Mouse (Mus musculus) heart, embryonic 14.5 days (tissue): Measurements from ENCODE around the gene Col24a1. TPM values are rescaled to one million over a fixed set of nuclear protein-coding genes. Genes with fewer than 3 reads are reported as not detected.

Experiments used
- ATAC-seq: fragments of 200-750 bp; cut with Nextera tagmentation; 2 replicates; pipeline ENCODE4 v1.8.0; 2017; ENCODE audit warnings: low read depth, moderate TSS enrichment; ENCODE audit not compliant: insufficient number of reproducible peaks, insufficient read depth, low FRiP score
- H3K27ac ChIP-seq, 2 experiments: fragments of 200-500 bp in 1 of 2; fragments of 300-500 bp in 1 of 2; sonication (generic) in 1 of 2; replicated peaks in 1 of 2; 2 replicates each; pipeline ENCODE4 v1.5.1; 2012 to 2014; ENCODE audit warnings: low read depth in 2 of 2, low read length in 2 of 2, control low read depth in 1 of 2, mild to moderate bottlenecking in 1 of 2, mixed read lengths in 1 of 2; ENCODE audit not compliant: control insufficient read depth in 1 of 2, insufficient read depth in 1 of 2
- H3K27me3 ChIP-seq: fragments of 300-500 bp; sonication (generic); 2 replicates; pipeline ENCODE4 v1.6.1; 2014; ENCODE audit warnings: mild to moderate bottlenecking, low read length, control low read depth; ENCODE audit not compliant: control insufficient read depth, insufficient read depth
- H3K36me3 ChIP-seq: fragments of 300-500 bp; sonication (generic); 2 replicates; pipeline ENCODE4 v1.6.1; 2014; ENCODE audit warnings: mild to moderate bottlenecking, control low read depth, low read length, mixed read lengths; ENCODE audit not compliant: control insufficient read depth, insufficient read depth
- H3K4me1 ChIP-seq, 2 experiments: fragments of 200-500 bp in 1 of 2; fragments of 300-500 bp in 1 of 2; sonication (generic) in 1 of 2; 2 replicates each; pipeline ENCODE4 v1.6.1; 2012 to 2014; ENCODE audit warnings: low read length in 2 of 2, control low read depth in 1 of 2, mixed read lengths in 1 of 2; ENCODE audit not compliant: control insufficient read depth in 2 of 2, insufficient read depth in 2 of 2
- H3K4me2 ChIP-seq: fragments of 300-500 bp; sonication (generic); 2 replicates; pipeline ENCODE4 v1.6.1; 2014; ENCODE audit warnings: mild to moderate bottlenecking, low read length
- H3K4me3 ChIP-seq, 2 experiments: fragments of 200-500 bp in 1 of 2; fragments of 300-500 bp in 1 of 2; sonication (generic) in 1 of 2; 2 replicates each; pipeline ENCODE4 v1.5.1; 2012 to 2014; ENCODE audit warnings: low read length in 2 of 2, mild to moderate bottlenecking in 2 of 2, control low read depth in 1 of 2, low read depth in 1 of 2, moderate library complexity in 1 of 2; ENCODE audit not compliant: control insufficient read depth in 1 of 2, insufficient read depth in 1 of 2
- H3K9ac ChIP-seq: fragments of 300-500 bp; sonication (generic); 2 replicates; pipeline ENCODE4 v1.6.1; 2014; ENCODE audit warnings: mild to moderate bottlenecking, low read length
- H3K9me3 ChIP-seq: fragments of 300-500 bp; sonication (generic); 2 replicates; pipeline ENCODE4 v1.6.1; 2016; ENCODE audit warnings: low read length, control low read depth; ENCODE audit not compliant: control insufficient read depth
- WGBS: fragments of 180-500 bp; shearing (Covaris S2); extraction: QIAGEN DNeasy Blood & Tissue Kit; methylation state at CpG from one replicate; pipeline ENCODE4 v1.1.7; 2014; 5-methylcytosine and 5-hydroxymethylcytosine counted together
- polyA plus RNA-seq: library from polyadenylated mRNA; unstranded; fragments of >200 nt; fragmentation: Nextera tagmentation; extraction: Ambion mirVana; gene quantifications from 2 replicates; pipeline ENCODE4 v1.2.1, GENCODE M21; 2014

Col24a1 gene
- polyA plus RNA-seq, 1 experiment from 2014 or later: 0.57 TPM

GRCm38 (mm10) chr3:145491326-145491725 lies 199.1 kb downstream of the Col24a1 start:
- 72% methylated on average over 3 of the region's 3 CpGs for WGBS
- H3K9ac ChIP-seq: no peak overlapping the region
- no peak overlapping the region for H3K4me2 ChIP-seq
- no peaks in the 10 kb centered on the region for H3K36me3 ChIP-seq
- H3K9me3 ChIP-seq: no peaks in the 10 kb centered on the region
- no peaks in the 10 kb centered on the region for H3K4me1 ChIP-seq
- H3K27ac ChIP-seq: no peak overlapping the region
- no peak overlapping the region for H3K4me3 ChIP-seq
- ATAC-seq: no peak
- H3K27me3 ChIP-seq: no peaks in the 10 kb centered on the region

- ATAC-seq: no peak
- H3K9me3 ChIP-seq: no peaks in the 10 kb centered on the region
- no peak overlapping the region for H3K27ac ChIP-seq
- H3K4me3 ChIP-seq: no peak overlapping the region
- no peak overlapping the region for H3K4me2 ChIP-seq
- H3K4me1 ChIP-seq: no peaks in the 10 kb centered on the region
- WGBS: 69% methylated on average over 3 of the region's 3 CpGs
- no peaks in the 10 kb centered on the region for H3K27me3 ChIP-seq
- H3K9ac ChIP-seq: no peak overlapping the region
- no peaks in the 10 kb centered on the region for H3K36me3 ChIP-seq
Observed at GRCm38 (mm10) chr3:145498127-145498526, 205.9 kb downstream of the Col24a1 start.

- ATAC-seq: no peak
- no peak overlapping the region for H3K4me2 ChIP-seq
- no peak overlapping the region for H3K4me3 ChIP-seq
- H3K27ac ChIP-seq: no peak overlapping the region
- H3K36me3 ChIP-seq: no peaks in the 10 kb centered on the region
- H3K4me1 ChIP-seq: no peaks in the 10 kb centered on the region
- WGBS: 62% methylated on average over 6 of the region's 6 CpGs
- no peaks in the 10 kb centered on the region for H3K27me3 ChIP-seq
- H3K9me3 ChIP-seq: no peaks in the 10 kb centered on the region
- H3K9ac ChIP-seq: no peak overlapping the region
Observed at GRCm38 (mm10) chr3:145498893-145499292, 206.6 kb downstream of the Col24a1 start.

GRCm38 (mm10) chr3:145504830-145505229 lies 212.6 kb downstream of the Col24a1 start:
- no peak for ATAC-seq
- Histone ChIP-seq H3K36me3 (no peaks in the 10 kb centered on the region), H3K4me2 (no peak overlapping the region), H3K9ac (no peak overlapping the region), H3K27me3 (no peaks in the 10 kb centered on the region), H3K27ac (no peak overlapping the region), H3K9me3 (no peaks in the 10 kb centered on the region), H3K4me1 (no peaks in the 10 kb centered on the region), H3K4me3 (no peak overlapping the region)
- WGBS: 70% methylated on average over 2 of the region's 2 CpGs

GRCm38 (mm10) chr3:145508550-145508949 lies 216.3 kb downstream of the Col24a1 start:
- Histone ChIP-seq H3K4me1 (no peaks in the 10 kb centered on the region), H3K9ac (no peak overlapping the region), H3K36me3 (no peaks in the 10 kb centered on the region), H3K9me3 (no peaks in the 10 kb centered on the region), H3K27ac (no peak overlapping the region), H3K27me3 (no peaks in the 10 kb centered on the region), H3K4me3 (no peak overlapping the region), H3K4me2 (no peak overlapping the region)
- ATAC-seq: no peak
- WGBS: 76% methylated on average over 7 of the region's 7 CpGs

GRCm38 (mm10) chr3:145514197-145514596 lies 221.9 kb downstream of the Col24a1 start:
- WGBS: 72% methylated on average over 5 of the region's 5 CpGs
- Histone ChIP-seq H3K27me3 (no peaks in the 10 kb centered on the region), H3K9ac (no peak overlapping the region)

GRCm38 (mm10) chr3:145521528-145522080 lies 229.3 kb downstream of the Col24a1 start:
- no peak for ATAC-seq
- H3K9me3 ChIP-seq: 0 out of 2 replicates have a peak, but pooled peaks cover 3% of the 10 kb centered on the region
- no peaks in the 10 kb centered on the region for H3K4me1 ChIP-seq
- no peaks in the 10 kb centered on the region for H3K36me3 ChIP-seq
- WGBS: 40% methylated on average over 7 of the region's 7 CpGs
- no peak overlapping the region for H3K4me3 ChIP-seq
- H3K4me2 ChIP-seq: no peak overlapping the region
- no peaks in the 10 kb centered on the region for H3K27me3 ChIP-seq
- no peak overlapping the region for H3K27ac ChIP-seq
- H3K9ac ChIP-seq: no peak overlapping the region

More at GRCm38 (mm10) chr3:145514197-145514596, 221.9 kb downstream of the Col24a1 start:
- Histone ChIP-seq H3K4me2 (no peak overlapping the region), H3K9me3 (no peaks in the 10 kb centered on the region), H3K4me1 (no peaks in the 10 kb centered on the region), H3K36me3 (no peaks in the 10 kb centered on the region), H3K4me3 (no peak overlapping the region), H3K27ac (no peak overlapping the region)
- no peak for ATAC-seq

- Histone ChIP-seq H3K4me1 (no peaks in the 10 kb centered on the region), H3K27me3 (no peaks in the 10 kb centered on the region), H3K27ac (no peak overlapping the region), H3K9ac (no peak overlapping the region), H3K36me3 (no peaks in the 10 kb centered on the region), H3K9me3 (0 out of 2 replicates have a peak, but pooled peaks cover 3% of the 10 kb centered on the region), H3K4me2 (no peak overlapping the region), H3K4me3 (no peak overlapping the region)
- ATAC-seq: no peak
- WGBS: 74% methylated on average over 2 of the region's 2 CpGs
Observed at GRCm38 (mm10) chr3:145522311-145522710, 230.0 kb downstream of the Col24a1 start.
